Mouse (Mus musculus) lung, adult 18-20 months (tissue): ENCODE measurements around the gene Wnt2.
A peak's percentile ranks its signal among the peaks of the same experiment; 100 is the strongest.

Experiments
- DNase-seq, 2 experiments: peaks; one replicate each; pipeline ENCODE4 v3.0.0; 2022; ENCODE audit warnings: mixed read lengths in 2 of 2

The Wnt2 gene

GRCm38 (mm10) chr6:17977165-17977564, 53.2 kb downstream of the Wnt2 start:
- no peak for DNase-seq

GRCm38 (mm10) chr6:17974416-17974815, 56.0 kb downstream of the Wnt2 start:
- no peak for DNase-seq

GRCm38 (mm10) chr6:17971393-17971792, 59.0 kb downstream of the Wnt2 start:
- no peak for DNase-seq

GRCm38 (mm10) chr6:17969815-17970214, 60.6 kb downstream of the Wnt2 start:
- DNase-seq: no peak

- no peak for DNase-seq
These were observed 61.8 kb downstream of the Wnt2 start for GRCm38 (mm10) chr6:17968467-17969144.

- DNase-seq: no peak
These were observed 66.9 kb downstream of the Wnt2 start for GRCm38 (mm10) chr6:17963455-17963854.

GRCm38 (mm10) chr6:17951779-17952178, 78.6 kb downstream of the Wnt2 start:
- DNase-seq: no peak

- no peak for DNase-seq
These were observed 81.3 kb downstream of the Wnt2 start for GRCm38 (mm10) chr6:17949103-17949502.

GRCm38 (mm10) chr6:17947130-17947831, 83.1 kb downstream of the Wnt2 start:
- DNase-seq: no peak

- DNase-seq: peak; percentile 23 to 36
These were observed 83.9 kb downstream of the Wnt2 start for GRCm38 (mm10) chr6:17946456-17946855.

- peak; percentile 48 to 53 for DNase-seq
These were observed 86.3 kb downstream of the Wnt2 start for GRCm38 (mm10) chr6:17943877-17944617.

GRCm38 (mm10) chr6:17942344-17942743, 88.0 kb downstream of the Wnt2 start:
- DNase-seq: no peak

GRCm38 (mm10) chr6:17941916-17942315, 88.5 kb downstream of the Wnt2 start:
- no peak for DNase-seq
